Comparison of ENCODE assay signal across 8 mouse cellular contexts in genomic region chr17:88598570-88599368, GRCm38 (mm10). TPM values are rescaled to one million over a fixed set of nuclear protein-coding genes. Genes with fewer than 3 reads are reported as not detected.
DNase-seq lines count a peak whose midpoint lies in the region; ATAC-seq lines count a peak whose summit lies in the region.

No protein-coding gene starts in this region.

- H3K9me3 ChIP-seq in hindbrain, embryonic 13.5 days, result no peaks in the 10 kb centered on the region
- H3K9me3 ChIP-seq in midbrain, embryonic 13.5 days, result no peaks in the 10 kb centered on the region

- peak overlapping the region; percentile 50; the same call in 1 of the 2 replicates for H3K4me3 ChIP-seq in hindbrain, embryonic 13.5 days
- no peak overlapping the region for H3K4me3 ChIP-seq in midbrain, embryonic 13.5 days (replicated peaks)

- no peak for ATAC-seq in hindbrain, embryonic 13.5 days (ENCODE audit: low FRiP score)
- no peak for ATAC-seq in midbrain, embryonic 13.5 days

- peak overlapping the region; percentile 80 for H3K4me2 ChIP-seq in hindbrain, embryonic 13.5 days
- peak overlapping the region; percentile 23 for H3K4me2 ChIP-seq in midbrain, embryonic 13.5 days (replicated peaks)

- H3K27ac ChIP-seq in hindbrain, embryonic 13.5 days, result no peak overlapping the region; the same call in 1 of the 2 replicates
- no peak overlapping the region for H3K27ac ChIP-seq in midbrain, embryonic 13.5 days

- peaks cover 20% of the 10 kb centered on the region for H3K4me1 ChIP-seq in hindbrain, embryonic 13.5 days (replicated peaks)
- H3K4me1 ChIP-seq in midbrain, embryonic 13.5 days (replicated peaks), result peaks cover 25% of the 10 kb centered on the region; the same call in 1 of the 2 replicates

- intact Hi-C loops in heart, postnatal 25 days (cut with DNase I), result loop anchor here (5.0 kb wide), 1 partner anchor 66 kb away; the partner anchor contains the start of gene Ppp1r21

- 16% methylated on average over 14 of the region's 14 CpGs for WGBS in hindbrain, embryonic 13.5 days
- WGBS in midbrain, embryonic 13.5 days, result 19% methylated on average over 14 of the region's 14 CpGs

- H3K27me3 ChIP-seq in hindbrain, embryonic 13.5 days, result no peaks in the 10 kb centered on the region
- no peaks in the 10 kb centered on the region for H3K27me3 ChIP-seq in midbrain, embryonic 13.5 days

- no peak overlapping the region for H3K9ac ChIP-seq in hindbrain, embryonic 13.5 days
- peak overlapping the region; percentile 32; the same call in 1 of the 2 replicates for H3K9ac ChIP-seq in midbrain, embryonic 13.5 days (replicated peaks)

- H3K36me3 ChIP-seq in hindbrain, embryonic 13.5 days, result no peaks in the 10 kb centered on the region
- H3K36me3 ChIP-seq in midbrain, embryonic 13.5 days, result no peaks in the 10 kb centered on the region

- DNase-seq in heart, adult 11 months, result peak; percentile 91
- no peak for DNase-seq in heart, postnatal 25 days (ENCODE audit: low spot score)
- DNase-seq in embryo, embryonic 11 days, result peak; percentile 45
- DNase-seq in ovary, adult 18-20 months (ENCODE audit: low spot score), result no peak
- no peak for DNase-seq in adrenal gland, adult 18-20 months (ENCODE audit: low spot score in 2 of 2)
- no peak for DNase-seq in thymus, postnatal 10 days (ENCODE audit: low spot score in 2 of 2)

RNA-seq across cellular contexts. Expression of gene Ston1, which starts 1.3 kb away (rescaled TPM):
- total RNA-seq in heart, postnatal 25 days (2021), result 10 to 100 TPM; 18.5 to 23.7 TPM
- 2.0 and 2.6 TPM in 2 replicates for polyA plus RNA-seq in hindbrain, embryonic 13.5 days (2015; fragmentation: Nextera tagmentation; extraction: Ambion mirVana)
- polyA plus RNA-seq in midbrain, embryonic 13.5 days (2015; fragmentation: Nextera tagmentation; extraction: Ambion mirVana), result 0.89 and 1.7 TPM in 2 replicates
- total RNA-seq in adrenal gland, adult 18-20 months (2021), result 10 to 100 TPM; 28.3 to 32.3 TPM

Comparison
In these comparisons a context has a peak if more than half of its experiments do, and no peak if none do; other contexts are left out.
1. DNase-seq: peak in heart, adult 11 months (single experiment) and embryo, embryonic 11 days (single experiment); none in heart, postnatal 25 days (single experiment), ovary, adult 18-20 months (single experiment), adrenal gland, adult 18-20 months (0 of 2) and thymus, postnatal 10 days (0 of 2).